Mouse (Mus musculus) gastrocnemius, adult 18-20 months (tissue): Measurements from ENCODE around the gene Calcoco1. TPM values are rescaled to one million over a fixed set of nuclear protein-coding genes. Genes with fewer than 3 reads are reported as not detected.
"Not testable (repeated sequence)": the region's sequence is repeated elsewhere in the genome, so short reads cannot be mapped to it uniquely, and the experiment has no call there.

Source experiments
- DNase-seq: peaks from one replicate; pipeline ENCODE4 v3.0.0; 2021; ENCODE audit warnings: low spot score
- total RNA-seq, 2 experiments: library from RNA; stranded (reverse); gene quantifications; 2 replicates each; pipeline ENCODE4 v1.2.3; 2021

Calcoco1 gene
- total RNA-seq, 2 experiments from 2014 or later, result 72.7 to 73.2 TPM

GRCm38 (mm10) chr15:102696899-102697298, 25.1 kb downstream of the Calcoco1 start:
- DNase-seq, result no peak

- DNase-seq, result peak; percentile 45
These were observed 28.4 kb downstream of the Calcoco1 start for GRCm38 (mm10) chr15:102693600-102693999.

- peak; percentile 34 for DNase-seq
These were observed 29.0 kb downstream of the Calcoco1 start for GRCm38 (mm10) chr15:102692991-102693411.

- no peak for DNase-seq
These were observed 29.6 kb downstream of the Calcoco1 start for GRCm38 (mm10) chr15:102692321-102692804.

GRCm38 (mm10) chr15:102685791-102686190, 36.2 kb downstream of the Calcoco1 start:
- DNase-seq, result no peak

- DNase-seq, result no peak
These were observed 38.3 kb downstream of the Calcoco1 start for GRCm38 (mm10) chr15:102683670-102684069.

GRCm38 (mm10) chr15:102676345-102676744, 45.6 kb downstream of the Calcoco1 start:
- no peak for DNase-seq

- DNase-seq, result peak; percentile 70
These were observed 48.4 kb downstream of the Calcoco1 start for GRCm38 (mm10) chr15:102673548-102673947.

GRCm38 (mm10) chr15:102672215-102673071, 49.5 kb downstream of the Calcoco1 start, which contains the start of gene Atp5g2:
TSS of gene Atp5g2 (minus strand) at chr15:102672352.
- DNase-seq, result peak; percentile 28

- DNase-seq, result peak; percentile 82
These were observed 50.2 kb downstream of the Calcoco1 start for GRCm38 (mm10) chr15:102671721-102672214.

GRCm38 (mm10) chr15:102670767-102671575, 51.0 kb downstream of the Calcoco1 start:
- DNase-seq, result peak; percentile 97

- no peak for DNase-seq
These were observed 51.7 kb downstream of the Calcoco1 start for GRCm38 (mm10) chr15:102670281-102670680.

- DNase-seq, result no peak
These were observed 52.4 kb downstream of the Calcoco1 start for GRCm38 (mm10) chr15:102669571-102669970.

- peak; percentile 62 for DNase-seq
These were observed 56.5 kb downstream of the Calcoco1 start for GRCm38 (mm10) chr15:102665494-102665893.

GRCm38 (mm10) chr15:102663825-102664224, 58.2 kb downstream of the Calcoco1 start:
- no peak for DNase-seq

- not testable (repeated sequence) for DNase-seq
These were observed 59.4 kb downstream of the Calcoco1 start for GRCm38 (mm10) chr15:102662601-102663000.

- DNase-seq, result no peak
These were observed 64.0 kb downstream of the Calcoco1 start for GRCm38 (mm10) chr15:102657926-102658381.
